Mouse (Mus musculus): ENCODE results near the gene Elmod3.
"Not testable (repeated sequence)": the region's sequence is repeated elsewhere in the genome, so short reads cannot be mapped to it uniquely, and the experiment has no call there.

The Elmod3 gene

GRCm38 (mm10) chr6:72534035-72534809, 64.0 kb downstream of the Elmod3 start:
- no peak for DNase-seq (ENCODE audit: low read depth)

DNA sequence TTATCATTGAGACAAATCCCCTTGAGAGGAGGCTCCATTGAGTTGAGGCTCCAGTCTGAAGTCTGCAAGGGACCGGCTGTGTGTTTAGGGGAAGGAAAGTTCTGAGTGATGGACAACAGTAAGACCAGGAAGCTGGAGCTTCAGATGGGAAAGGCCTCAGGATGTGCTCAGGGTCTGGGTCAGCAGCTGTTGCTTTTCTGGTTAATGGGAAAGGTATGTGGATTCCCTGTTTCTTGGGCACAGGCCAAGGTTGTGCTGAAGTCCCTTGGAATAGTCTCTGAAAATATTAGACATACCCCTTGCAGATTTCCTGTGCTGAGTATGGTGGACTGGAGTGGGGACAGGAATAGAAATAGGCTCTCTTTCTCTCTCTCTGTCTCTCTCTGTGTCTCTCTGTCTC, 64.7 kb downstream of the Elmod3 start:
- not testable (repeated sequence) for DNase-seq (ENCODE audit: low read depth)

DNA sequence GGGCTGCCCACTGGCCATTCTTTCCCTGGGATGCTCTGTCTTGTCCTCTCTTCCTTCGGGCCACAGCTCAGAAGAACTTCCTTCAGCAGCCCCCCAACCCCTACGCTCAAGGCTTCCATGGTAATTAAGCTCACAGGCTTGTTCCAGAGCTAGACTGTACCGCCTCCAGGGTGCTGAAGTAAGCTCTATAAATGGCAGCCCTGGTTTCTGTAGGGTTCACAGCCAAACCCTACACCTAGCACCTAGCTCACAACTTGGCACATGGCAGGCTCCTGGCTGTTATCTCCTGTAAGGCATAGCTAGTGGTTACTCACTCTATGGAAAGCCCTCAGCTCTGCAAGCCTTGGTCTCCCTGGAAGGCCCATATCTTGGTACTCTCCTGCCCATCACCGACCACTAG, 65.6 kb downstream of the Elmod3 start:
- DNase-seq (ENCODE audit: low read depth) = no peak

DNA sequence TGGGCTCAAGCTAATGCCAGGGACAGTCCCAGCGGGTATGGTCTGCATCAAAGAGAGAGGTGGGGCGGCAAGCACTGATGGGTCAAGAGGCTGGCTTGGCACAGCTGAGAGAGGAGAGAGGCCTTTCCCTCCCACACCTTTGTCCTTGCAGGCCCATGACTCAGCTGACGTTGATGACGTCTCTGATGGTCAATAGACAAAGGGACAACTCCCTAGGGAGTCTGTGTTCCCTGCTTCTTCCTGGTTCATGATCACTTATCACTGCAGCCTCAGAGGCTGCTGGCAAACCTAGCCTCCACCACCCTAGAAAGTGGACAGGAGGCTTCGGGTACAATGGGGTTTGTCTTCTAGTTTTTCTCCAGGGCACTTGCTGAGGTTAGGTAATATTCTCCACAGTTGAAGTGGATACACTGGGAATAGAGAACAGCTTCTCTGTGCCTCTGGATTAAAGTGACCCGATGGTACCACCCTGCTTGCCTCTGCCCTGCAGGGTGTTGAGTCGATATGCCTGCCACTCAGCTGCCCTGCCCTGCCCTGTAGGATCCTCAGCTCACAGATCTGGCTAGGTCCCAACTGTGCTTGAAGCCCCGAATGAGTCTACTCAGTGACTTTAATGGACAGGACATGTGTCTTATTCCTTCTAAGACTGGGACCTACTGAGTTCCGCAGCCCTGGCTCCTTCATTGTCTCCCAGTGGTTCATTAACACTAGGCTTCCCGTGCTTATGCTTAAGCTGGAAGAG, 69.6 kb downstream of the Elmod3 start:
- no peak for DNase-seq (ENCODE audit: low read depth)

DNA sequence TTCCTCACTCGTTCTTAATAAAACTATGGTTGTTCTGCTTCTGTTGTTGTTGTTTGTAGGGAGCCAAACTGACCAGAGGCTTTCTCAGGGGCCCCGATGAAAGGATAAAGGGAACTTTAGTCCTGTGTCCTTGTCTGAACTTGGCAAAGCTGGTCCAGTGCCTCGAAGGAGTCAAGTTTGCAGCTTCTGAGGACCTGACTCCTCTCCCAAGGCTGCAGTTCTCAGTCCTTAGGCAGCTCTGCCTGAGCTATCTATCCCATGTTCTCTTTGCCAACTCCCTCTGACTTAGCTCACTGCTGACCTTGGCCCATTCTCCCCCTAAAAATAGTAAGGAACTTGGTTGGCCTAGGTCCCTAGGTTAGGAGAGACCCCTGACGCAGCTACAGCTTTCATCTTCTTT, 71.1 kb downstream of the Elmod3 start:
- no peak for DNase-seq (ENCODE audit: low read depth)

DNA sequence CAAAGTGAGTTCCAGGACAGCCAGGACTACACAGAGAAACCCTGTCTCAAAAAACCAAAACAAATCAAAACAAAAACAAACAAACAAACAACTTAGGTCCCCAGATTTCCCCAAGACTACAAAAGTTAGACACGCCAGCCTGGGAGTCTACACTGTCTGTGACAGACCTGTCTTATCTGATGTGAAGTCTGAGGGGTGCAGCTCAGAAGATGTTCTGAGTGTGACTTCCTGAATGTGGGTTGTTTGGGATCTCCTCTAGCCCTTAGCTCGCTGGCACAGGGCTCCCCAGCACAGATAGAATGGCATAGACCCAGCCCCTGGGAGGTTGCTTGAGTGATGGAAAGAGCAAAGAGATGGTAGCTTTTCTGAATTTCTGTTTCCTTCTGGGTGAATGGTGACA, 74.1 kb downstream of the Elmod3 start:
- no peak for DNase-seq (ENCODE audit: low read depth)

DNA sequence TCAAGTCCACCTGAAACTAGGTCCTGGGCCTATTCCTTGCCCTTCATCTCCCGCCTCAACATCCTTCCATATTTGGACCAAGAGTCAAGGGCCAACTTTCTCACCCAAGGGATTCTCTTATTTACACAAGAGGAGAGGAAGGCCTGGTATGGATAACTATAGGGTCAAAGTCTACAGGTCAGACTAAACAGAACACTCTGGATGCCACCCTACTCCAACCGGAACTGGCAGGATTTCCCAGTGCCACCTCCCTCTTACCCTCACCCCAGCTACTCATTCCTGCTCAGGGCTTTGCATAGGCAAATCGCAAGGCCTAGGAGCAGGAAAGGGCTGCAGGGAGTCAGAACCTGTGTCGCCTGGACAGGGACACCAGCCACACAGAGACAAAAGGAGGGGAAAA, 75.0 kb downstream of the Elmod3 start:
- DNase-seq (ENCODE audit: low read depth) = no peak

DNA sequence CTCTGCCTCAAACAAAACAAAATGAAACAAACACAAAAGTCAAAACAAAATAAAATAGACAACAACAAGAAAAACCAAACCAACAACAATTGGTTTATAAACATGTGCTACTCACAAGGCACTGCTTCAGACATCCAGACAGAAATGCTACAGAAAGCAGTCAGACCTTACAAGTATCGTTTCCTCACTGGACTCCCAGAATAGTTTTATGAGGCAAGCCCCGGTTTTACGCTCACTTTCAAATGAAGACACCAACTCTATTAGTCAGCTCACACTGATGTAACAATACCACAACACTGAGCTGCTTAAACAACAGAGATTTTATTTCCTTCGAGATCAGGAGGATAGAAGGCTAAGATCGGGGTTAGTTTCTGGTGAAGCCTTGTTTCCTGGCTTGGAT, 75.9 kb downstream of the Elmod3 start:
- no peak for DNase-seq (ENCODE audit: low read depth)

DNA sequence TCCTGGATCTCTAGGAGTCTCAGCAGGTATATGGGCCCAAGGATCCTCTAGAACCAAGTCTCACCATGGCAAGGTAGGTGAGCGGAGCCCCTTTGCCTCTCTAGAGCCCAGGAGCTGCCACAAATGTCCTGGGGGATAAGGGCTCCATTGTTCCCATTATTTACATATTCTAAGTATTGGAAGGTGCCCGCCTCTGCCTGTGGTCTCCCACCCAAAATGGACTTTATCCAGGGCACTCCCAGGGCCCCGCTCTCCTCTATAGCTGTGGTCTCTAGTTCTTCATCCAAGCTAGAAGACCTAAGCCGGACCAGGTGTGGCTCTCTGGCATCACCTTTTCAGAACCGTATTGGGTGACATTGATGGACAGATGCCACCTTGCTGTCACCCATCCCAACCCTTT, 76.6 kb downstream of the Elmod3 start, which contains the start of gene Sh2d6:
Gene Sh2d6 (minus strand): TSS at position 101 of the 400 bp plus-strand sequence.
- DNase-seq (ENCODE audit: low read depth) = no peak

GRCm38 (mm10) chr6:72520904-72521303, 77.3 kb downstream of the Elmod3 start:
- DNase-seq (ENCODE audit: low read depth) = no peak

GRCm38 (mm10) chr6:72519892-72520663, 78.1 kb downstream of the Elmod3 start:
- no peak for DNase-seq (ENCODE audit: low read depth)

DNA sequence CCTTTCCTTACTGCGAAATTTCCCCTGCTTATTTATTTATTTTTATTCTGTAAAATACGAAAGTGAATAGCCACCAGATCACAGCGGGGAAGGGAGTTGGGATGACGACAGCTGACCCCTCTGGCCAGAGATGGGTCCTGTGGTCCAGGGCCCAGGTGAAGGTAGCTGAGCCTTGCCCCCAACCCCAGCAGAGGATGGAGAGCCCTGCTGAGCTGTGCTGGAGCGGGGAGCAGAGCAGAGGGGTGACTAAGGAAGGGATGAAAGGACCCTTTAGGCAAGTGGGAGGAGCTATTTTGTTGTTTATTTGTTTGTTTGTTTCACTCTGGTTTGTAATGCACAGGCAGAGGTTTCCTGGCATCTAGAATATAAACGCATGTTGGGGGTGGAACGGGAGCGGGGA, 78.9 kb downstream of the Elmod3 start:
- DNase-seq (ENCODE audit: low read depth) = no peak

DNA sequence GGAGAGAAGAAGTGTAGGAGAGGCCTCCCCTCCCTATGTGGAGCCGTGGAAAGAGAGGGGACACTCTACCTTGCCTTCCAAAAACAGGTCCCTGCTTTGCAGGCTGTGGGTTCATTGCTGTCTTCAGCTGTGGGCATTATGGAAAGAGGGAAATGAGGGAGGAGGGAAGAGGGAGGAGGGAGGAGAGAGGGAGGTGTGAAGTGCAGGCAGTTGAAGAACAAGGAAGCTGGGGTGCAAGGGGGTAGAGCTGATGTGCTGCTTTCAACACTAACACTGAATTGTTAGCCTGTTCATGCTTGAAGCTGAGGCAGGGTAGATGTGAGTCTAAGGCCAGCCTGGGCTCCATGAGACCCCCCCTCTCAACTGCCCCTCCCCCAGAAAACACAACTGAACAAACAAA, 79.4 kb downstream of the Elmod3 start:
- no peak for DNase-seq (ENCODE audit: low read depth)

All from fibroblast of lung, adult 2 months (primary cell).